Mouse (Mus musculus): ENCODE measurements around the gene Apoe.

- TF ChIP-seq CTCF (IDR thresholded peaks at IDR 0.05; ENCODE audit: control insufficient read depth, insufficient read depth, insufficient read length) (no peak), MYOG (IDR thresholded peaks at IDR 0.05; ENCODE audit: control insufficient read depth, extremely low read depth, insufficient read length) (no peak), MYOD1 (IDR thresholded peaks at IDR 0.05; ENCODE audit: control insufficient read depth, insufficient read length, low read depth) (no peak), FOSL1 (IDR thresholded peaks at IDR 0.05; ENCODE audit: insufficient read depth, low read length, poor library complexity, severe bottlenecking) (no peak), MAX (IDR thresholded peaks at IDR 0.05) (no peak)
Observed at GRCm38 (mm10) chr7:19671511-19671910, 27.5 kb downstream of the Apoe start.

Data from C2C12 (cell line).